ENCODE assay signal across 20 mouse cellular contexts in the genomic region with DNA sequence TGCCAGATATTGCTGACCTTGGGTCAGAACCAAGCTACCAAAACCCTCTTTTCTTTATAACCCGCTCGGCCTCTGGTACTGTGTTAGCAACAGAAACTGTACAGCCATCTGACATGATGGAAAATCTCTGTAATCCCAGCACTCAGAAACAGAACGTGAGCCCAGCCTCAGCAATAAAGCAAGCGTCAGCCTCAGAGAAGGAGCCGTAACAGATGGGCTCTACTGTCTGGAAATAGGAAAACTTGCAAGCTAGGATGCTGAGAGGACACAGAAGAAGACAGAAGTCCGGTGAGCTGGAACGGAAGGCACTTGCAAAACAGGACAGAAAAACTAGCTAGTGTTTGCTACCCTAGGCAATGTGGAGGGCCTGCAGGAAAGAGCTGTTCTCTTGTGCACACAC. TPM values are rescaled to one million over a fixed set of nuclear protein-coding genes. Genes with fewer than 3 reads are reported as not detected.
DNase-seq lines count a peak whose midpoint lies in the region; ATAC-seq and TF ChIP-seq lines count a peak whose summit lies in the region.
"Had no signal": no experiment of that assay in that cellular context is flagged by ENCODE, and none has a peak within 500 bp of the region (broad histone marks: within the 10 kb centered on the region; RNA-seq: fewer than 3 reads in every experiment).

No protein-coding gene starts in this region.

- H3K27me3 ChIP-seq in intestine, embryonic 16.5 days (replicated peaks; ENCODE audit: control insufficient read depth, insufficient read depth, low read length): no peaks in the 10 kb centered on the region
- no peaks in the 10 kb centered on the region for H3K27me3 ChIP-seq in intestine, postnatal 0 days (replicated peaks; ENCODE audit: control insufficient read depth, insufficient read depth, low read length)
- no peaks in the 10 kb centered on the region for H3K27me3 ChIP-seq in midbrain, embryonic 12.5 days
- H3K27me3 ChIP-seq in midbrain, embryonic 14.5 days (ENCODE audit: control insufficient read depth, insufficient read depth, low read length): no peaks in the 10 kb centered on the region
- no peaks in the 10 kb centered on the region for H3K27me3 ChIP-seq in limb, embryonic 14.5 days (ENCODE audit: control insufficient read depth, insufficient read depth, low read length)
- H3K27me3 ChIP-seq: CH12.LX had no signal

- no peak overlapping the region for H3K4me3 ChIP-seq in intestine, embryonic 16.5 days (ENCODE audit: low read length)
- H3K4me3 ChIP-seq in intestine, postnatal 0 days (ENCODE audit: low read depth, low read length): no peak overlapping the region
- no peak overlapping the region for H3K4me3 ChIP-seq in midbrain, embryonic 12.5 days
- no peak overlapping the region for H3K4me3 ChIP-seq in midbrain, embryonic 14.5 days (replicated peaks; ENCODE audit: low read depth, low read length)
- H3K4me3 ChIP-seq in limb, embryonic 14.5 days (replicated peaks; ENCODE audit: low read length): no peak overlapping the region
- H3K4me3 ChIP-seq: megakaryocyte, embryonic 14.5 days had no signal

- no peaks in the 10 kb centered on the region for H3K9me3 ChIP-seq in intestine, embryonic 16.5 days (ENCODE audit: control insufficient read depth, low read length)
- H3K9me3 ChIP-seq in intestine, postnatal 0 days (ENCODE audit: control insufficient read depth): no peaks in the 10 kb centered on the region
- no peaks in the 10 kb centered on the region for H3K9me3 ChIP-seq in midbrain, embryonic 12.5 days
- H3K9me3 ChIP-seq in midbrain, embryonic 14.5 days (ENCODE audit: control insufficient read depth, low read length): no peaks in the 10 kb centered on the region
- no peaks in the 10 kb centered on the region for H3K9me3 ChIP-seq in limb, embryonic 14.5 days (ENCODE audit: control insufficient read depth, low read length)
- H3K9me3 ChIP-seq: megakaryocyte, embryonic 14.5 days had no signal

- no peak overlapping the region for H3K4me2 ChIP-seq in intestine, embryonic 16.5 days (ENCODE audit: low read depth, low read length)
- H3K4me2 ChIP-seq in intestine, postnatal 0 days (replicated peaks; ENCODE audit: low read depth): no peak overlapping the region
- H3K4me2 ChIP-seq in midbrain, embryonic 12.5 days (replicated peaks): no peak overlapping the region
- H3K4me2 ChIP-seq in midbrain, embryonic 14.5 days (ENCODE audit: low read length): no peak overlapping the region
- no peak overlapping the region for H3K4me2 ChIP-seq in limb, embryonic 14.5 days (replicated peaks; ENCODE audit: low read depth, low read length, severe bottlenecking)

- TF ChIP-seq CTCF in intestine, postnatal 0 days (IDR thresholded peaks at IDR 0.05; ENCODE audit: low read depth): no peak

- no peak for DNase-seq in frontal cortex, postnatal 14 days (ENCODE audit: low spot score in 2 of 2)
- no peak for DNase-seq in midbrain, embryonic 14.5 days
- DNase-seq in limb, embryonic 14.5 days (ENCODE audit: low spot score): no peak
- no peak for DNase-seq in spleen, postnatal 36 days (ENCODE audit: low spot score in 2 of 2)
- DNase-seq: cerebellum, adult 11 months; cerebellum, postnatal 25 days; forebrain, postnatal 0 days; heart, adult 18-20 months; heart, postnatal 14 days; kidney, postnatal 25 days; layer of hippocampus, postnatal 36 days; left cerebral cortex, postnatal 4 days; lung, postnatal 10 days; thymus, postnatal 4 days had no signal

- no peaks in the 10 kb centered on the region for H3K36me3 ChIP-seq in intestine, embryonic 16.5 days (ENCODE audit: control insufficient read depth, insufficient read depth, low read length)
- no peaks in the 10 kb centered on the region for H3K36me3 ChIP-seq in intestine, postnatal 0 days (ENCODE audit: control insufficient read depth, insufficient read depth)
- H3K36me3 ChIP-seq in midbrain, embryonic 12.5 days: no peaks in the 10 kb centered on the region
- H3K36me3 ChIP-seq in midbrain, embryonic 14.5 days (ENCODE audit: control insufficient read depth, insufficient read depth, low read length): no peaks in the 10 kb centered on the region
- peaks cover 5% of the 10 kb centered on the region; the same call in 1 of the 2 replicates for H3K36me3 ChIP-seq in limb, embryonic 14.5 days (ENCODE audit: control insufficient read depth, insufficient read depth, low read length)

- peaks cover 19% of the 10 kb centered on the region for H3K4me1 ChIP-seq in intestine, embryonic 16.5 days (ENCODE audit: control insufficient read depth, insufficient read depth, low read length)
- H3K4me1 ChIP-seq in intestine, postnatal 0 days (replicated peaks; ENCODE audit: control insufficient read depth, insufficient read depth, low read length): no peaks in the 10 kb centered on the region
- peaks cover 52% of the 10 kb centered on the region for H3K4me1 ChIP-seq in midbrain, embryonic 12.5 days
- H3K4me1 ChIP-seq in midbrain, embryonic 14.5 days (ENCODE audit: control insufficient read depth, insufficient read depth, low read length): peaks cover 38% of the 10 kb centered on the region
- peaks cover 34% of the 10 kb centered on the region for H3K4me1 ChIP-seq in limb, embryonic 14.5 days (ENCODE audit: control insufficient read depth, insufficient read depth, low read length)

- H3K9ac ChIP-seq in intestine, embryonic 16.5 days (ENCODE audit: low read depth, low read length): no peak overlapping the region
- H3K9ac ChIP-seq in intestine, postnatal 0 days (ENCODE audit: low read depth, low read length): no peak overlapping the region
- H3K9ac ChIP-seq in midbrain, embryonic 12.5 days (replicated peaks): no peak overlapping the region
- H3K9ac ChIP-seq in midbrain, embryonic 14.5 days (replicated peaks; ENCODE audit: low read length): no peak overlapping the region
- H3K9ac ChIP-seq in limb, embryonic 14.5 days (ENCODE audit: low read depth, low read length, severe bottlenecking): no peak overlapping the region
- H3K9ac ChIP-seq: forebrain, postnatal 0 days had no signal

- WGBS in intestine, embryonic 16.5 days: 83% methylated on average over 7 of the region's 7 CpGs
- WGBS in intestine, postnatal 0 days: 83% methylated on average over 7 of the region's 7 CpGs
- 88% methylated on average over 7 of the region's 7 CpGs for WGBS in midbrain, embryonic 12.5 days
- 86% methylated on average over 7 of the region's 7 CpGs for WGBS in midbrain, embryonic 14.5 days
- WGBS in limb, embryonic 14.5 days: 73% methylated on average over 7 of the region's 7 CpGs

- TF ChIP-seq POLR2A in limb, embryonic 14.5 days (IDR thresholded peaks at IDR 0.05; ENCODE audit: borderline replicate concordance, extremely low read depth, insufficient read depth, insufficient read length): no peak

- 0 out of 2 replicates have a peak overlapping the region, but pooled peaks have one; percentile 13 for H3K27ac ChIP-seq in intestine, embryonic 16.5 days (ENCODE audit: low read length)
- no peak overlapping the region for H3K27ac ChIP-seq in intestine, postnatal 0 days (ENCODE audit: low read depth, low read length)
- H3K27ac ChIP-seq in midbrain, embryonic 12.5 days (replicated peaks): 0 out of 2 replicates have a peak overlapping the region, but pooled peaks have one; percentile 32
- H3K27ac ChIP-seq in midbrain, embryonic 14.5 days (replicated peaks; ENCODE audit: low read depth, low read length): no peak overlapping the region
- H3K27ac ChIP-seq in limb, embryonic 14.5 days (replicated peaks; ENCODE audit: low read depth, low read length): peak overlapping the region; percentile 87; the same call in 1 of the 2 replicates

- peak; percentile 53 for ATAC-seq in frontal cortex, adult (ENCODE audit: low TSS enrichment)
- no peak for ATAC-seq in intestine, embryonic 16.5 days
- ATAC-seq in intestine, postnatal 0 days: no peak
- no peak for ATAC-seq in midbrain, embryonic 12.5 days (ENCODE audit: low FRiP score, low read depth)
- no peak for ATAC-seq in midbrain, embryonic 14.5 days (ENCODE audit: low FRiP score, low TSS enrichment)
- ATAC-seq in limb, embryonic 14.5 days (ENCODE audit: low FRiP score, low read depth): no peak
- ATAC-seq: forebrain, postnatal 0 days had no signal

RNA-seq across cellular contexts. Expression of a gene that starts 12.2 kb away (rescaled TPM):
- polyA plus RNA-seq in intestine, embryonic 16.5 days (2015; fragmentation: Nextera tagmentation; extraction: Ambion mirVana): 6.5 and 8.1 TPM in 2 replicates
- 3.8 and 3.9 TPM in 2 replicates for polyA plus RNA-seq in intestine, postnatal 0 days (2015; fragmentation: Nextera tagmentation; extraction: Ambion mirVana)
- 61.4 and 68.5 TPM in 2 replicates for polyA plus RNA-seq in midbrain, embryonic 12.5 days (2016; fragmentation: Nextera tagmentation; extraction: Ambion mirVana)
- 23.3 and 31.5 TPM in 2 replicates for polyA plus RNA-seq in midbrain, embryonic 14.5 days (2014; fragmentation: Nextera tagmentation; extraction: Ambion mirVana)
- 52.2 and 60.1 TPM in 2 replicates for polyA plus RNA-seq in limb, embryonic 14.5 days (2012; rRNA removed)
- 28.3 and 31.6 TPM in 2 replicates for polyA plus RNA-seq in limb, embryonic 14.5 days (2014; fragmentation: Nextera tagmentation; extraction: Ambion mirVana)

RNA-seq across cellular contexts. Expression of a gene that starts 28.2 kb away (rescaled TPM):
- polyA plus RNA-seq in intestine, embryonic 16.5 days (2015; fragmentation: Nextera tagmentation; extraction: Ambion mirVana): 30.5 and 30.8 TPM in 2 replicates
- polyA plus RNA-seq in intestine, postnatal 0 days (2015; fragmentation: Nextera tagmentation; extraction: Ambion mirVana): 18.0 and 19.4 TPM in 2 replicates
- 35.9 and 36.9 TPM in 2 replicates for polyA plus RNA-seq in midbrain, embryonic 12.5 days (2016; fragmentation: Nextera tagmentation; extraction: Ambion mirVana)
- polyA plus RNA-seq in midbrain, embryonic 14.5 days (2014; fragmentation: Nextera tagmentation; extraction: Ambion mirVana): 34.5 and 48.7 TPM in 2 replicates
- polyA plus RNA-seq in limb, embryonic 14.5 days (2012; rRNA removed): 17.0 and 19.3 TPM in 2 replicates
- 38.4 and 41.1 TPM in 2 replicates for polyA plus RNA-seq in limb, embryonic 14.5 days (2014; fragmentation: Nextera tagmentation; extraction: Ambion mirVana)

RNA-seq across cellular contexts. Expression of a gene that starts 40.1 kb away (rescaled TPM):
- 1.5 and 2.1 TPM in 2 replicates for polyA plus RNA-seq in intestine, embryonic 16.5 days (2015; fragmentation: Nextera tagmentation; extraction: Ambion mirVana)
- 0.60 and 2.0 TPM in 2 replicates for polyA plus RNA-seq in intestine, postnatal 0 days (2015; fragmentation: Nextera tagmentation; extraction: Ambion mirVana)
- polyA plus RNA-seq in midbrain, embryonic 12.5 days (2016; fragmentation: Nextera tagmentation; extraction: Ambion mirVana): 0.37 and 1.2 TPM in 2 replicates
- polyA plus RNA-seq in midbrain, embryonic 14.5 days (2014; fragmentation: Nextera tagmentation; extraction: Ambion mirVana): 0.58 TPM in 1 of 2 replicates, not detected in the other
- 0.59 and 1.2 TPM in 2 replicates for polyA plus RNA-seq in limb, embryonic 14.5 days (2012; rRNA removed)
- 1.2 and 1.7 TPM in 2 replicates for polyA plus RNA-seq in limb, embryonic 14.5 days (2014; fragmentation: Nextera tagmentation; extraction: Ambion mirVana)

RNA-seq across cellular contexts. Expression of a gene that starts 46.9 kb away (rescaled TPM):
- polyA plus RNA-seq in intestine, embryonic 16.5 days (2015; fragmentation: Nextera tagmentation; extraction: Ambion mirVana): 408 and 423 TPM in 2 replicates
- polyA plus RNA-seq in intestine, postnatal 0 days (2015; fragmentation: Nextera tagmentation; extraction: Ambion mirVana): 483 and 498 TPM in 2 replicates
- polyA plus RNA-seq in midbrain, embryonic 12.5 days (2016; fragmentation: Nextera tagmentation; extraction: Ambion mirVana): 267 and 275 TPM in 2 replicates
- polyA plus RNA-seq in midbrain, embryonic 14.5 days (2014; fragmentation: Nextera tagmentation; extraction: Ambion mirVana): 404 and 530 TPM in 2 replicates
- 148 and 234 TPM in 2 replicates for polyA plus RNA-seq in limb, embryonic 14.5 days (2012; rRNA removed)
- polyA plus RNA-seq in limb, embryonic 14.5 days (2014; fragmentation: Nextera tagmentation; extraction: Ambion mirVana): 347 and 358 TPM in 2 replicates

Comparison
In these comparisons a context has a peak if more than half of its experiments do, and no peak if none do; other contexts are left out.
1. H3K27ac ChIP-seq: peak in intestine, embryonic 16.5 days (single experiment), midbrain, embryonic 12.5 days (single experiment) and limb, embryonic 14.5 days (single experiment); none in intestine, postnatal 0 days (single experiment) and midbrain, embryonic 14.5 days (single experiment).